Mouse (Mus musculus) thymus, postnatal 25 days (tissue): Measurements from ENCODE around the gene Sap30bp.

Experiments
- DNase-seq: peaks from one replicate; pipeline ENCODE4 v3.0.0; 2022

Sap30bp gene

GRCm38 (mm10) chr11:115933108-115933746 is at the start of gene Sap30bp, which contains the start of gene Recql5:
Gene Sap30bp, plus strand, starts transcription at chr11:115933282.
Gene Recql5, minus strand, starts transcription at chr11:115933477.
- peak; percentile 97 for DNase-seq

GRCm38 (mm10) chr11:115884361-115884760 is 48.7 kb upstream of the Sap30bp start:
- no peak for DNase-seq

- DNase-seq, result no peak
Measured at GRCm38 (mm10) chr11:115885281-115885680, 47.8 kb upstream of the Sap30bp start.

GRCm38 (mm10) chr11:115886446-115886845 is 46.6 kb upstream of the Sap30bp start:
- no peak for DNase-seq

GRCm38 (mm10) chr11:115888020-115888419 is 45.1 kb upstream of the Sap30bp start:
- no peak for DNase-seq

GRCm38 (mm10) chr11:115889159-115889558 is 43.9 kb upstream of the Sap30bp start:
- no peak for DNase-seq

- DNase-seq, result no peak
Measured at GRCm38 (mm10) chr11:115892213-115892612, 40.9 kb upstream of the Sap30bp start.

- no peak for DNase-seq
Measured at GRCm38 (mm10) chr11:115893071-115893470, 40.0 kb upstream of the Sap30bp start.

GRCm38 (mm10) chr11:115894755-115895520 is 38.1 kb upstream of the Sap30bp start:
- peak; percentile 69 for DNase-seq

GRCm38 (mm10) chr11:115898446-115898845 is 34.6 kb upstream of the Sap30bp start:
- DNase-seq, result peak; percentile 79

- peak; percentile 85 for DNase-seq
Measured at GRCm38 (mm10) chr11:115898886-115899285, 34.2 kb upstream of the Sap30bp start.

- DNase-seq, result peak; percentile 53
Measured at GRCm38 (mm10) chr11:115899486-115900266, 33.4 kb upstream of the Sap30bp start, which contains the start of gene Smim5. Gene Smim5, plus strand, starts transcription at chr11:115899966.

- no peak for DNase-seq
Measured at GRCm38 (mm10) chr11:115900561-115901337, 32.3 kb upstream of the Sap30bp start.

- DNase-seq, result peak; percentile 51
Measured at GRCm38 (mm10) chr11:115901338-115902161, 31.5 kb upstream of the Sap30bp start.

- no peak for DNase-seq
Measured at GRCm38 (mm10) chr11:115902177-115902576, 30.9 kb upstream of the Sap30bp start.

GRCm38 (mm10) chr11:115902831-115903230 is 30.3 kb upstream of the Sap30bp start:
- DNase-seq, result no peak

GRCm38 (mm10) chr11:115903384-115904230 is 29.5 kb upstream of the Sap30bp start:
- DNase-seq, result no peak

- no peak for DNase-seq
Measured at GRCm38 (mm10) chr11:115904231-115904955, 28.7 kb upstream of the Sap30bp start.

- DNase-seq, result no peak
Measured at GRCm38 (mm10) chr11:115904956-115905790, 27.9 kb upstream of the Sap30bp start.
